Comparison of ENCODE assay signal across 9 mouse cellular contexts in the genomic region with DNA sequence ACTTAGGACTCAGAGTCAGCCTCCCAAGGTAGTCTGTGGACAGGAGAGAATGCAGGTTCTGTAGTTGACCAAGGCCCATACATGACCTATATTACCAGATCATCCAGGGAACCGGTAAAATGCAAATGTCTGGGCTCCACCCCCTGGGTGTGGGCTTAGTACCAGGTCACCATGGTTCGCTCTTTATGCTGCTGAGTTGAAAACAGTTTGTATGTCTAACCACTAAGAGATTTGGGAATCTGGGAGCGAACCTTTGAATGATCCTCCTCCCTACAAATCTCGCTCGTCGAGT. TPM values are rescaled to one million over a fixed set of nuclear protein-coding genes. Genes with fewer than 3 reads are reported as not detected.
DNase-seq lines count a peak whose midpoint lies in the region; ATAC-seq and TF ChIP-seq lines count a peak whose summit lies in the region.
"Had no signal": no experiment of that assay in that cellular context is flagged by ENCODE, and none has a peak within 500 bp of the region (broad histone marks: within the 10 kb centered on the region; RNA-seq: fewer than 3 reads in every experiment).

No protein-coding gene starts in this region.

- DNase-seq in hindbrain, embryonic 10.5 days (ENCODE audit: low spot score) = no peak
- DNase-seq in liver, postnatal 0 days = peak; percentile 48
- DNase-seq in spleen, postnatal 4 days (ENCODE audit: low spot score in 2 of 2) = no peak
- no peak for DNase-seq in adrenal gland, postnatal 4 days (ENCODE audit: low spot score in 2 of 2)
- DNase-seq: thymus, postnatal 36 days had no signal

- no peak for ATAC-seq in hindbrain, embryonic 15.5 days (ENCODE audit: low FRiP score, low read depth)
- ATAC-seq in heart, embryonic 15.5 days (replicated peaks; ENCODE audit: insufficient number of reproducible peaks, insufficient read depth, low FRiP score, low read depth) = no peak
- ATAC-seq in liver, postnatal 0 days = no peak
- ATAC-seq in erythroblast, adult 5-6 weeks (replicated peaks; ENCODE audit: low FRiP score, poor library complexity, severe bottlenecking) = no peak

- peak; percentile 37; the same call in 1 of the 2 replicates for TF ChIP-seq EP300 in liver, postnatal 0 days (IDR thresholded peaks at IDR 0.05; ENCODE audit: low read depth)

- peaks cover 54% of the 10 kb centered on the region for H3K4me1 ChIP-seq in hindbrain, embryonic 15.5 days (replicated peaks)
- peaks cover 69% of the 10 kb centered on the region for H3K4me1 ChIP-seq in hindbrain, embryonic 10.5 days (replicated peaks)
- H3K4me1 ChIP-seq in brown adipose tissue, adult 24 weeks (ENCODE audit: control insufficient read depth, insufficient read depth, insufficient read length, low read length) = peaks cover 38% of the 10 kb centered on the region
- peaks cover 62% of the 10 kb centered on the region for H3K4me1 ChIP-seq in heart, embryonic 15.5 days (replicated peaks)
- peaks cover 47% of the 10 kb centered on the region for H3K4me1 ChIP-seq in liver, postnatal 0 days (ENCODE audit: insufficient read depth)

- H3K9ac ChIP-seq in hindbrain, embryonic 15.5 days = no peak overlapping the region
- H3K9ac ChIP-seq in heart, embryonic 15.5 days = peak overlapping the region; percentile 95
- H3K9ac ChIP-seq in liver, postnatal 0 days (replicated peaks) = peak overlapping the region; percentile 91; the same call in 1 of the 2 replicates

- 70% methylated on average over 6 of the region's 6 CpGs for WGBS in hindbrain, embryonic 15.5 days
- WGBS in hindbrain, embryonic 10.5 days = 81% methylated on average over 6 of the region's 6 CpGs
- 68% methylated on average over 6 of the region's 6 CpGs for WGBS in heart, embryonic 15.5 days
- WGBS in liver, postnatal 0 days (ENCODE audit: insufficient replicate concordance) = 66% methylated on average over 6 of the region's 6 CpGs

- no peaks in the 10 kb centered on the region for H3K9me3 ChIP-seq in hindbrain, embryonic 15.5 days
- H3K9me3 ChIP-seq in hindbrain, embryonic 10.5 days = no peaks in the 10 kb centered on the region
- no peaks in the 10 kb centered on the region for H3K9me3 ChIP-seq in heart, embryonic 15.5 days (replicated peaks)
- H3K9me3 ChIP-seq in liver, postnatal 0 days (ENCODE audit: low read length) = no peaks in the 10 kb centered on the region

- H3K36me3 ChIP-seq in hindbrain, embryonic 15.5 days = no peaks in the 10 kb centered on the region
- peaks cover 13% of the 10 kb centered on the region for H3K36me3 ChIP-seq in hindbrain, embryonic 10.5 days
- no peaks in the 10 kb centered on the region for H3K36me3 ChIP-seq in heart, embryonic 15.5 days
- H3K36me3 ChIP-seq in liver, postnatal 0 days (replicated peaks; ENCODE audit: insufficient read depth, low read length) = 0 out of 2 replicates have a peak, but pooled peaks cover 4% of the 10 kb centered on the region

- H3K4me3 ChIP-seq in hindbrain, embryonic 15.5 days = 0 out of 2 replicates have a peak overlapping the region, but pooled peaks have one; percentile 94
- H3K4me3 ChIP-seq in hindbrain, embryonic 10.5 days = no peak overlapping the region
- H3K4me3 ChIP-seq in brown adipose tissue, adult 24 weeks (ENCODE audit: insufficient read depth, low read depth, low read length) = peak overlapping the region; percentile 93
- 0 out of 2 replicates have a peak overlapping the region, but pooled peaks have one; percentile 86 for H3K4me3 ChIP-seq in heart, embryonic 15.5 days
- peak overlapping the region; percentile 63; the same call in 1 of the 2 replicates for H3K4me3 ChIP-seq in liver, postnatal 0 days (ENCODE audit: low read depth, low read length)

- H3K27me3 ChIP-seq in hindbrain, embryonic 15.5 days = no peaks in the 10 kb centered on the region
- H3K27me3 ChIP-seq in hindbrain, embryonic 10.5 days (ENCODE audit: insufficient read depth, poor library complexity, severe bottlenecking) = no peaks in the 10 kb centered on the region
- no peaks in the 10 kb centered on the region for H3K27me3 ChIP-seq in heart, embryonic 15.5 days
- H3K27me3 ChIP-seq in liver, postnatal 0 days (ENCODE audit: insufficient read depth, low read length) = no peaks in the 10 kb centered on the region

- H3K4me2 ChIP-seq in hindbrain, embryonic 15.5 days = peak overlapping the region; percentile 76
- peak overlapping the region; percentile 67; the same call in 1 of the 2 replicates for H3K4me2 ChIP-seq in heart, embryonic 15.5 days
- H3K4me2 ChIP-seq in liver, postnatal 0 days (ENCODE audit: low read depth, low read length) = peak overlapping the region; percentile 95

- H3K27ac ChIP-seq in hindbrain, embryonic 15.5 days (replicated peaks) = no peak overlapping the region
- H3K27ac ChIP-seq in hindbrain, embryonic 10.5 days = no peak overlapping the region
- H3K27ac ChIP-seq in brown adipose tissue, adult 24 weeks (replicated peaks; ENCODE audit: low read depth, low read length) = peak overlapping the region; percentile 62
- H3K27ac ChIP-seq in heart, embryonic 15.5 days = peak overlapping the region; percentile 100
- H3K27ac ChIP-seq in liver, postnatal 0 days (ENCODE audit: low read depth) = peak overlapping the region; percentile 99

- no peak for TF ChIP-seq CTCF in liver, postnatal 0 days (IDR thresholded peaks at IDR 0.05; ENCODE audit: low read depth)

RNA-seq across cellular contexts. Expression of a gene that starts 5.2 kb away (rescaled TPM):
- 117 and 138 TPM in 2 replicates for polyA plus RNA-seq in hindbrain, embryonic 15.5 days (2015; fragmentation: Nextera tagmentation; extraction: Ambion mirVana)
- 211 and 251 TPM in 2 replicates for polyA plus RNA-seq in hindbrain, embryonic 10.5 days (2016; fragmentation: Nextera tagmentation; extraction: Ambion mirVana)
- polyA plus RNA-seq in brown adipose tissue, adult 24 weeks (2012; ENCODE audit: insufficient read depth, insufficient read length, missing spikeins) = 578 and 694 TPM in 2 replicates
- polyA plus RNA-seq in heart, embryonic 15.5 days (2015; fragmentation: Nextera tagmentation; extraction: Ambion mirVana) = 128 and 176 TPM in 2 replicates
- 54.5 and 60.4 TPM in 2 replicates for polyA plus RNA-seq in liver, postnatal 0 days (2015; fragmentation: Nextera tagmentation; extraction: Ambion mirVana)
- 71.1 and 137 TPM in 2 replicates for total RNA-seq in erythroblast, adult 5-6 weeks (2015; ENCODE audit: low replicate concordance)
- total RNA-seq in erythroblast, adult 5-6 weeks (2017; ENCODE audit: low replicate concordance) = 126 and 136 TPM in 2 replicates
- 100 to 1,000 TPM; 437 to 471 TPM for total RNA-seq in adrenal gland, postnatal 4 days (2021)

Comparison
In these comparisons a context has a peak if more than half of its experiments do, and no peak if none do; other contexts are left out.
1. H3K27ac ChIP-seq: peak in brown adipose tissue, adult 24 weeks (single experiment), heart, embryonic 15.5 days (single experiment) and liver, postnatal 0 days (single experiment); none in hindbrain, embryonic 15.5 days (single experiment) and hindbrain, embryonic 10.5 days (single experiment).
2. Peak in every context shown above with its lines, with median percentiles within 50 percentile points of each other: H3K4me2 ChIP-seq.